Mouse (Mus musculus) intestine, embryonic 14.5 days (tissue): ENCODE measurements at regions not wholly inside any gene's neighbourhood (a gene's known extent, or its start where the extent isn't known, plus 50 kb on each side); places are given as distances from the start of the nearest gene placed in this dataset.
A peak's percentile ranks its signal among the peaks of the same experiment; 100 is the strongest.

Experiments
- ATAC-seq: fragments of 200-750 bp; cut with Nextera tagmentation; replicated peaks from 2 replicates; pipeline ENCODE4 v1.8.0; 2017; ENCODE audit warnings: low read depth, moderate number of reproducible peaks, moderate TSS enrichment, moderate library complexity; ENCODE audit not compliant: low FRiP score, low TSS enrichment
- DNase-seq: peaks from one replicate; pipeline ENCODE4 v3.0.0-alpha.2; 2018; ENCODE audit warnings: low spot score
- H3K27ac ChIP-seq: fragments of 300-500 bp; sonication (generic); 2 replicates; pipeline ENCODE4 v1.5.1; 2014; ENCODE audit warnings: low read depth, mild to moderate bottlenecking, control low read depth
- H3K27me3 ChIP-seq: fragments of 300-500 bp; sonication (generic); replicated peaks from 2 replicates; pipeline ENCODE4 v1.6.1; 2014; ENCODE audit warnings: low read length, control low read depth; ENCODE audit not compliant: control insufficient read depth, insufficient read depth
- H3K36me3 ChIP-seq: fragments of 300-500 bp; sonication (generic); 2 replicates; pipeline ENCODE4 v1.6.1; 2014; ENCODE audit warnings: low read length, control low read depth; ENCODE audit not compliant: control insufficient read depth, insufficient read depth
- H3K4me1 ChIP-seq: fragments of 300-500 bp; sonication (generic); replicated peaks from 2 replicates; pipeline ENCODE4 v1.6.1; 2014; ENCODE audit warnings: low read length, control low read depth, mixed read lengths; ENCODE audit not compliant: control insufficient read depth, insufficient read depth
- H3K4me2 ChIP-seq: fragments of 300-500 bp; sonication (generic); 2 replicates; pipeline ENCODE4 v1.6.1; 2014; ENCODE audit warnings: low read length
- H3K4me3 ChIP-seq: fragments of 300-500 bp; sonication (generic); 2 replicates; pipeline ENCODE4 v1.5.1; 2014; ENCODE audit warnings: low read depth, low read length, control low read depth, mixed read lengths
- H3K9ac ChIP-seq: fragments of 300-500 bp; sonication (generic); 2 replicates; pipeline ENCODE4 v1.6.1; 2014; ENCODE audit warnings: mild to moderate bottlenecking, low read length
- H3K9me3 ChIP-seq: fragments of 300-500 bp; sonication (generic); 2 replicates; pipeline ENCODE4 v1.6.1; 2016; ENCODE audit warnings: low read length, control low read depth; ENCODE audit not compliant: control insufficient read depth
- WGBS: fragments of 180-500 bp; shearing (Covaris S2); extraction: QIAGEN DNeasy Blood & Tissue Kit; methylation state at CpG from one replicate; pipeline ENCODE4 v1.1.7; 2014; 5-methylcytosine and 5-hydroxymethylcytosine counted together

- 67% methylated on average over 9 of the region's 9 CpGs for WGBS
- Histone ChIP-seq H3K4me2 (no peak overlapping the region), H3K9ac (no peak overlapping the region), H3K4me1 (no peaks in the 10 kb centered on the region), H3K4me3 (no peak overlapping the region), H3K9me3 (no peaks in the 10 kb centered on the region), H3K36me3 (no peaks in the 10 kb centered on the region), H3K27me3 (no peaks in the 10 kb centered on the region), H3K27ac (no peak overlapping the region)
- ATAC-seq (0 out of 2 replicates have a peak, but pooled peaks have one; percentile 43), DNase-seq (no peak)
Measured at GRCm38 (mm10) chr8:78930610-78931397, 97.4 kb upstream of the Zfp827 start.

- no peak overlapping the region for H3K27ac ChIP-seq
- H3K9ac ChIP-seq = no peak overlapping the region
- H3K4me1 ChIP-seq = no peaks in the 10 kb centered on the region
- H3K4me3 ChIP-seq = no peak overlapping the region
- H3K27me3 ChIP-seq = no peaks in the 10 kb centered on the region
- H3K9me3 ChIP-seq = no peaks in the 10 kb centered on the region
- no peak for DNase-seq
- ATAC-seq = no peak
- H3K36me3 ChIP-seq = no peaks in the 10 kb centered on the region
- 86% methylated on average over 6 of the region's 6 CpGs for WGBS
- H3K4me2 ChIP-seq = no peak overlapping the region
Measured at GRCm38 (mm10) chr8:78932069-78932468, 96.2 kb upstream of the Zfp827 start.

- no peaks in the 10 kb centered on the region for H3K4me1 ChIP-seq
- H3K4me2 ChIP-seq = no peak overlapping the region
- H3K36me3 ChIP-seq = no peaks in the 10 kb centered on the region
- no peak overlapping the region for H3K4me3 ChIP-seq
- ATAC-seq (no peak), DNase-seq (no peak)
- H3K9me3 ChIP-seq = no peaks in the 10 kb centered on the region
- no peak overlapping the region for H3K9ac ChIP-seq
- WGBS = 48% methylated on average over 2 of the region's 2 CpGs
- no peaks in the 10 kb centered on the region for H3K27me3 ChIP-seq
- no peak overlapping the region for H3K27ac ChIP-seq
Measured at GRCm38 (mm10) chr8:78940049-78940448, 88.2 kb upstream of the Zfp827 start.

DNA sequence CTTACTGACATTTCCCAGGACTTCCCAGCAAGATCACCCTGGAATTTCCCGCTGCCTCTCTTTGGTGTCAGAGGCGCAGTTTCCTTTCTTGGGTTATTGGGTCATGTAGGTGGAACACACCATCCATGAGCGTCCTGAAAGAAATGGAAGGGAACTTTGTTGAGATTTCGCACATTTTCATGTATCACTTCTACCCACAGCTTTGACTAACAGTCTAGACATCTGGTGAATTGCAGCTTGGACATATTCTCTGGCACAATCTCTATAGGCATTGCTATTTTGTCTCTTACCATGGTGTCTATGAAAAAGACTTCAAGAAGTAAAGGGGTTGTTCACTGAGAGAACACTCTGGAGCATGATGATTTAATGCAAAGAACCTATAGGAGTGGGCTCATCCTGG is 86.7 kb upstream of the Zfp827 start:
- Histone ChIP-seq H3K4me1 (no peaks in the 10 kb centered on the region), H3K9ac (no peak overlapping the region), H3K36me3 (no peaks in the 10 kb centered on the region), H3K4me3 (no peak overlapping the region), H3K27me3 (no peaks in the 10 kb centered on the region), H3K27ac (no peak overlapping the region), H3K9me3 (no peaks in the 10 kb centered on the region), H3K4me2 (no peak overlapping the region)
- DNase-seq = no peak
- WGBS = 87% methylated on average over 4 of the region's 4 CpGs
- no peak for ATAC-seq

- Histone ChIP-seq H3K9me3 (no peaks in the 10 kb centered on the region), H3K4me3 (no peak overlapping the region), H3K27me3 (no peaks in the 10 kb centered on the region), H3K36me3 (no peaks in the 10 kb centered on the region), H3K4me1 (no peaks in the 10 kb centered on the region), H3K27ac (no peak overlapping the region), H3K9ac (no peak overlapping the region), H3K4me2 (no peak overlapping the region)
- 86% methylated on average over 1 of the region's 1 CpGs for WGBS
- no peak for DNase-seq
- ATAC-seq = no peak
Measured at GRCm38 (mm10) chr8:78944367-78944766, 83.9 kb upstream of the Zfp827 start.

DNA sequence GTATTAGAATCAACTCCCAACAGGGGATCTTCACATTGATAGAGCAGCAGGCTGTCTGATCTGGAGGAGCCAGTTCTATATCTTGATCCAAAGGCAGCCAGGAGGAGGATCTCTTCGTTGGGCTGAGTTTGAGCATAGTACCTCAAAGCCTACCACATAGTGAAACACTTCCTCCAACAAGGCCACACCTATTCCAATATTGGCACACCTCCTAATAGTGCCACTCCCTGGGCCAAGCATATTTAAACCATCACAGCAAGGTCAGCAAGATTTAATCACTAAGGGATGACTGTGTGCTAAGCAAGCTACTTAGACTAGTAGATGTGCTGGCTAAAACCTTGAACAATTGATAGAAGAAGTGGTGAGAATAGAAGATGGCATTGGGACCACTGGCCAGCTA is 82.6 kb upstream of the Zfp827 start:
- Histone ChIP-seq H3K36me3 (no peaks in the 10 kb centered on the region), H3K9ac (no peak overlapping the region), H3K27ac (no peak overlapping the region), H3K9me3 (no peaks in the 10 kb centered on the region), H3K4me3 (no peak overlapping the region), H3K27me3 (no peaks in the 10 kb centered on the region), H3K4me1 (no peaks in the 10 kb centered on the region), H3K4me2 (no peak overlapping the region)
- ATAC-seq = no peak
- 44% methylated on average over 1 of the region's 1 CpGs for whole genome bisulfite sequencing
- DNase-seq = no peak

DNA sequence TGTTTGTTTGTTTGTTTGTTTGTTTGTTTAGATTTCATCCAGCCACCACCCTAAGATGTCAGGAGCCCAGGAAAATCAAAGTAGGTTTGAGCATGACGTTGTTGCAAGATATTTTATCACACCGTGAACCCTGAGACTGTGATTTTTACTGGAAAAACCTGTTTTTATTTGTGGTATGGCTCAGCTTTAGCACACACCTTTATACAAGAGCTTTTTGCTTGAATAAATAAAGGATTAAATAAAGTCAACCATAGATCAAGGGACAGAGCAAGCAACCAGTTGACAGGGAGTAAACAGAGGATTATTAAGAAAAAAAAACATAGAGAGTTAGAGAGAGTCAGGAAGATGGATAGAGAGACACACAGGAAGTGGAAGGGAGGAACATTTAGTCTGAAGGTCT is 82.2 kb upstream of the Zfp827 start:
- no peak overlapping the region for H3K4me2 ChIP-seq
- H3K4me1 ChIP-seq = no peaks in the 10 kb centered on the region
- H3K36me3 ChIP-seq = no peaks in the 10 kb centered on the region
- H3K27ac ChIP-seq = no peak overlapping the region
- no peaks in the 10 kb centered on the region for H3K27me3 ChIP-seq
- no peak for ATAC-seq
- no peak overlapping the region for H3K4me3 ChIP-seq
- 67% methylated on average over 2 of the region's 2 CpGs for WGBS
- no peak overlapping the region for H3K9ac ChIP-seq
- no peaks in the 10 kb centered on the region for H3K9me3 ChIP-seq
- no peak for DNase-seq

DNA sequence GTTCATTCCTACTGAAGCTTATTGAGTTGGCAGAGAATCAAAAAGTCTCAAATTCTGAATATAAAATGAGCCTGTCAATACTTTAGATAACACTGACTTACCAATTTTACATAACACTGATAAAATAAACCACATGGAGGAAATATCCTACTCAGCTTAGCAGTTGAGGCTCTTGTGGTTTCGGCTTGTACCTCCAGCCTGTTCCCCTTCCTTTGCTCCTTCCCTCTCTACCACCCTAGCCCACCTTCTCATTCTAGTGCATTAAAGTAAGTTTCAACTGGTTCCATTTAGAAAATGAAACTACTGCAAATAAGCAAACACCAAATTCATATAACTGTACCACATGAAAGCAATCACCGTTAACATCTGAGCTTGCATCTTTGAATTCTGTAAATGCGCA is 53.2 kb upstream of the Zfp827 start:
- no peak for DNase-seq
- Histone ChIP-seq H3K9ac (no peak overlapping the region), H3K4me2 (no peak overlapping the region), H3K9me3 (no peaks in the 10 kb centered on the region), H3K4me1 (no peaks in the 10 kb centered on the region), H3K27ac (no peak overlapping the region), H3K27me3 (no peaks in the 10 kb centered on the region), H3K36me3 (no peaks in the 10 kb centered on the region), H3K4me3 (no peak overlapping the region)
- no peak for ATAC-seq
- WGBS = 94% methylated on average over 3 of the region's 3 CpGs
